ENCODE assay signal across 25 mouse cellular contexts in the genomic region with DNA sequence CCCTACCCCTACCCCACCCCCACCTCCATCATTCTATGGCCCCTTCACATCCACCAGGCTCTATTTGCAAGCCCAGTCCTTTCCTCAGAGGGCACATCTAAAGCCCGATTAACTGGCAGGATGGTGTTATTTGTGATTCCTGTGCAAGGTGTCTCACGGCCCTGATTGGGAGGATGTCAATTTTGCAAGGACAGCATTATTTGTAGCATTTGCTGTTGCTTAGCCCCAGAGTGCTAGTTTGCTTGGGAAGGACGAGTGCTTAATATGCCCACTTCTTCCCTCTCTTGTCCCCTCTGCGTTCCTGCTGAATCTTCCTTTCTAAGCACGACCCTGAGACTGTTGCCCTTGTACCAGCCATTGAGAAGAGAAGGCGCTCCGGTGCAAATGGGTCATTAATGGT.
"Had no signal": no experiment of that assay in that cellular context is flagged by ENCODE, and none has a peak within 500 bp of the region (broad histone marks: within the 10 kb centered on the region; RNA-seq: fewer than 3 reads in every experiment).

No protein-coding gene starts in this region.

- H3K4me1 ChIP-seq: heart, embryonic 13.5 days; heart, embryonic 15.5 days; hindbrain, embryonic 15.5 days; intestine, embryonic 15.5 days; limb, embryonic 13.5 days; liver, embryonic 12.5 days had no signal

- ATAC-seq: inflammation-experienced regulatory T-cells, adult 6 months; intestine, embryonic 15.5 days; intestine, postnatal 0 days; liver, embryonic 12.5 days had no signal

- H3K27ac ChIP-seq: gastrocnemius, adult 2 months; heart, adult 2 months; heart, embryonic 13.5 days; heart, embryonic 15.5 days; intestine, embryonic 15.5 days; layer of hippocampus, adult 2 months; limb, embryonic 13.5 days; limb, embryonic 15.5 days; liver, embryonic 12.5 days; liver, embryonic 14.5 days had no signal

- H3K36me3 ChIP-seq: heart, embryonic 13.5 days; heart, embryonic 15.5 days; hindbrain, embryonic 13.5 days; hindbrain, embryonic 15.5 days; intestine, embryonic 15.5 days; limb, embryonic 13.5 days; limb, embryonic 15.5 days; liver, embryonic 12.5 days had no signal

- H3K27me3 ChIP-seq: heart, embryonic 13.5 days; heart, embryonic 15.5 days; hindbrain, embryonic 13.5 days; hindbrain, embryonic 15.5 days; intestine, embryonic 15.5 days; limb, embryonic 15.5 days; liver, embryonic 12.5 days had no signal

- H3K9ac ChIP-seq: heart, embryonic 13.5 days; heart, embryonic 15.5 days; hindbrain, embryonic 13.5 days; hindbrain, embryonic 15.5 days; intestine, embryonic 15.5 days; limb, embryonic 13.5 days; limb, embryonic 15.5 days; liver, embryonic 12.5 days; liver, embryonic 14.5 days had no signal

- H3K4me3 ChIP-seq: gastrocnemius, adult 2 months; heart, adult 2 months; heart, embryonic 13.5 days; heart, embryonic 15.5 days; hindbrain, embryonic 13.5 days; hindbrain, embryonic 15.5 days; intestine, embryonic 15.5 days; layer of hippocampus, adult 2 months; limb, embryonic 13.5 days; limb, embryonic 15.5 days; liver, embryonic 12.5 days had no signal

- H3K9me3 ChIP-seq: heart, embryonic 13.5 days; heart, embryonic 15.5 days; hindbrain, embryonic 13.5 days; hindbrain, embryonic 15.5 days; intestine, embryonic 15.5 days; limb, embryonic 13.5 days; limb, embryonic 15.5 days; liver, embryonic 12.5 days had no signal

- H3K4me2 ChIP-seq: heart, embryonic 11.5 days; heart, embryonic 13.5 days; heart, embryonic 15.5 days; hindbrain, embryonic 13.5 days; hindbrain, embryonic 15.5 days; intestine, embryonic 15.5 days; limb, embryonic 13.5 days; limb, embryonic 15.5 days; liver, embryonic 12.5 days had no signal

- DNase-seq: gastrocnemius, adult 2 months; gastrocnemius, postnatal 10 days; gastrocnemius, postnatal 25 days; heart, adult 2 months; heart, postnatal 14 days; heart, postnatal 36 days; kidney, adult 18-20 months; kidney, adult 8-10 months; kidney, postnatal 10 days; kidney, postnatal 25 days; kidney, postnatal 4 days; left cerebral cortex, postnatal 4 days had no signal
